8 mouse cellular contexts compared by ENCODE assay signal in the genomic region with DNA sequence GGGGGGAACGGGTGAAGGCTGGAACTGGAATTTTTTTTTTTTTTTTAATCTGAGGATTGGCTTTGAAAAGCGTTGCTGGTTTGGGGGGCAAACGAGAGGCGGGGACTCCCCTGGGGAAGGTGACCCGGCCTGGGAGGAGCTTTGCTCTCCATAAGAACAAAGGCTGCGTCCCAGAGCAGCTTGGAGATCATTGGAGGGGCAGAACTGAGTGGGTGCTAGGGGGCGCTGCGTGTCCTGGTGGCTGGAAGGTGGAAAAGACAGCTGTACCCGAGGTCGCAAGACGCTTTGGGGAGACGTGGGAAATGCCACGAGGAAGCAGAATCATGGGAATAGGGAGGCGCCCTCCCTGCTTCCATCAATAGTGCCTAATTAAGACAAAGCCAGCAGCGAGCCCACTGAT. TPM values are rescaled to one million over a fixed set of nuclear protein-coding genes. Genes with fewer than 3 reads are reported as not detected.
DNase-seq lines count a peak whose midpoint lies in the region; ATAC-seq and TF ChIP-seq lines count a peak whose summit lies in the region.

No protein-coding gene starts in this region.

- peak overlapping the region; percentile 82 for H3K4me2 ChIP-seq in embryonic facial prominence, embryonic 14.5 days (ENCODE audit: low read depth, low read length)
- peak overlapping the region; percentile 86 for H3K4me2 ChIP-seq in hindbrain, embryonic 14.5 days (replicated peaks)

- DNase-seq in layer of hippocampus, adult 2 months (ENCODE audit: low spot score in 2 of 2): no peak
- no peak for DNase-seq in layer of hippocampus, adult 9-11 months
- peak; percentile 56 for DNase-seq in MN1 (ENCODE audit: low spot score)
- DNase-seq in embryonic facial prominence, embryonic 14.5 days (ENCODE audit: low spot score): no peak
- no peak for DNase-seq in hindbrain, embryonic 14.5 days (ENCODE audit: low spot score)
- DNase-seq in liver: peak; percentile 49
- DNase-seq in naive thymus-derived CD4-positive, alpha-beta T cell, adult 2 months (ENCODE audit: low read depth): peak; percentile 60
- DNase-seq in right cerebral cortex, adult 18-20 months: no peak

- H3K36me3 ChIP-seq in embryonic facial prominence, embryonic 14.5 days (ENCODE audit: control insufficient read depth, insufficient read depth, low read length): no peaks in the 10 kb centered on the region
- no peaks in the 10 kb centered on the region for H3K36me3 ChIP-seq in hindbrain, embryonic 14.5 days (replicated peaks; ENCODE audit: control insufficient read depth, insufficient read depth)

- peaks cover 9% of the 10 kb centered on the region; the same call in 1 of the 2 replicates for H3K4me1 ChIP-seq in embryonic facial prominence, embryonic 14.5 days (ENCODE audit: control insufficient read depth, insufficient read depth, low read length)
- peaks cover 52% of the 10 kb centered on the region for H3K4me1 ChIP-seq in hindbrain, embryonic 14.5 days (replicated peaks; ENCODE audit: control insufficient read depth, insufficient read depth, low read length)

- no peaks in the 10 kb centered on the region for H3K9me3 ChIP-seq in embryonic facial prominence, embryonic 14.5 days (ENCODE audit: control insufficient read depth, low read length)
- no peaks in the 10 kb centered on the region for H3K9me3 ChIP-seq in hindbrain, embryonic 14.5 days (ENCODE audit: control insufficient read depth, low read length)

- peak overlapping the region; percentile 66 for H3K4me3 ChIP-seq in layer of hippocampus, adult 2 months
- H3K4me3 ChIP-seq in embryonic facial prominence, embryonic 14.5 days (ENCODE audit: low read depth, low read length): peak overlapping the region; percentile 52
- peak overlapping the region; percentile 42 for H3K4me3 ChIP-seq in hindbrain, embryonic 14.5 days (replicated peaks; ENCODE audit: low read length)

- 1% methylated on average over 15 of the region's 15 CpGs for WGBS in embryonic facial prominence, embryonic 14.5 days
- 4% methylated on average over 15 of the region's 15 CpGs for WGBS in hindbrain, embryonic 14.5 days

- peak overlapping the region; percentile 95 for H3K27ac ChIP-seq in layer of hippocampus, adult 2 months
- H3K27ac ChIP-seq in embryonic facial prominence, embryonic 14.5 days (replicated peaks; ENCODE audit: low read depth, low read length): peak overlapping the region; percentile 86
- H3K27ac ChIP-seq in hindbrain, embryonic 14.5 days: peak overlapping the region; percentile 93

- peak overlapping the region; percentile 73 for H3K9ac ChIP-seq in embryonic facial prominence, embryonic 14.5 days (ENCODE audit: low read depth, low read length)
- peak overlapping the region; percentile 63 for H3K9ac ChIP-seq in hindbrain, embryonic 14.5 days

- peak; percentile 42 for ATAC-seq in embryonic facial prominence, embryonic 14.5 days (ENCODE audit: low read depth)
- peak; percentile 22; the same call in 1 of the 2 replicates for ATAC-seq in hindbrain, embryonic 14.5 days (ENCODE audit: low FRiP score)

- peak; percentile 58 for TF ChIP-seq CTCF in layer of hippocampus, adult 2 months (conservative IDR thresholded peaks at IDR 0.05)

- no peaks in the 10 kb centered on the region for H3K27me3 ChIP-seq in embryonic facial prominence, embryonic 14.5 days (replicated peaks; ENCODE audit: control insufficient read depth, insufficient read depth, low read length)
- no peaks in the 10 kb centered on the region for H3K27me3 ChIP-seq in hindbrain, embryonic 14.5 days (ENCODE audit: control insufficient read depth, insufficient read depth, low read length)

RNA-seq across cellular contexts. Expression of a gene that starts 1.8 kb away (rescaled TPM):
- 1 to 10 TPM; 4.6 to 5.2 TPM for total RNA-seq in layer of hippocampus, adult 2 months (2021)
- polyA plus RNA-seq in embryonic facial prominence, embryonic 14.5 days (2014; fragmentation: Nextera tagmentation; extraction: Ambion mirVana): 6.2 and 6.5 TPM in 2 replicates
- polyA plus RNA-seq in hindbrain, embryonic 14.5 days (2014; fragmentation: Nextera tagmentation; extraction: Ambion mirVana): 4.8 and 4.9 TPM in 2 replicates

RNA-seq across cellular contexts. Expression of a gene that starts 12.9 kb away (rescaled TPM):
- total RNA-seq in layer of hippocampus, adult 2 months (2021): 100 to 1,000 TPM; 113 to 116 TPM
- polyA plus RNA-seq in embryonic facial prominence, embryonic 14.5 days (2014; fragmentation: Nextera tagmentation; extraction: Ambion mirVana): 7.3 and 8.6 TPM in 2 replicates
- polyA plus RNA-seq in hindbrain, embryonic 14.5 days (2014; fragmentation: Nextera tagmentation; extraction: Ambion mirVana): 39.9 and 40.8 TPM in 2 replicates

RNA-seq across cellular contexts. Expression of a gene that starts 33.0 kb away (rescaled TPM):
- 10 to 100 TPM; 12.0 to 14.3 TPM for total RNA-seq in layer of hippocampus, adult 2 months (2021)
- 18.4 and 19.8 TPM in 2 replicates for polyA plus RNA-seq in embryonic facial prominence, embryonic 14.5 days (2014; fragmentation: Nextera tagmentation; extraction: Ambion mirVana)
- polyA plus RNA-seq in hindbrain, embryonic 14.5 days (2014; fragmentation: Nextera tagmentation; extraction: Ambion mirVana): 15.6 and 16.8 TPM in 2 replicates

RNA-seq across cellular contexts. Expression of a gene that starts 33.1 kb away (rescaled TPM):
- total RNA-seq in layer of hippocampus, adult 2 months (2021): 10 to 100 TPM; 28.5 to 32.3 TPM
- polyA plus RNA-seq in embryonic facial prominence, embryonic 14.5 days (2014; fragmentation: Nextera tagmentation; extraction: Ambion mirVana): 111 and 133 TPM in 2 replicates
- polyA plus RNA-seq in hindbrain, embryonic 14.5 days (2014; fragmentation: Nextera tagmentation; extraction: Ambion mirVana): 55.7 TPM in 2 replicates

RNA-seq across cellular contexts. Expression of a gene that starts 58.7 kb away (rescaled TPM):
- total RNA-seq in layer of hippocampus, adult 2 months (2021): 100 to 1,000 TPM; 391 to 411 TPM
- 15.6 and 17.7 TPM in 2 replicates for polyA plus RNA-seq in embryonic facial prominence, embryonic 14.5 days (2014; fragmentation: Nextera tagmentation; extraction: Ambion mirVana)
- polyA plus RNA-seq in hindbrain, embryonic 14.5 days (2014; fragmentation: Nextera tagmentation; extraction: Ambion mirVana): 72.1 and 94.2 TPM in 2 replicates

Comparison
In these comparisons a context has a peak if more than half of its experiments do, and no peak if none do; other contexts are left out.
1. DNase-seq: peak in MN1 (single experiment), liver (single experiment) and naive thymus-derived CD4-positive, alpha-beta T cell, adult 2 months (single experiment); none in layer of hippocampus, adult 2 months (0 of 2), layer of hippocampus, adult 9-11 months (single experiment), embryonic facial prominence, embryonic 14.5 days (single experiment), hindbrain, embryonic 14.5 days (single experiment) and right cerebral cortex, adult 18-20 months (single experiment).
2. Peak in every context shown above with its lines, with median percentiles within 50 percentile points of each other: H3K27ac ChIP-seq and H3K4me3 ChIP-seq.